Mouse (Mus musculus) thymus, adult 2 months (tissue): ENCODE results near the gene Krtdap. TPM values are rescaled to one million over a fixed set of nuclear protein-coding genes. Genes with fewer than 3 reads are reported as not detected.
"Not testable (repeated sequence)": the region's sequence is repeated elsewhere in the genome, so short reads cannot be mapped to it uniquely, and the experiment has no call there.

Experiments used
- DNase-seq: peaks from one replicate; pipeline ENCODE4 v3.0.0; 2021
- H3K27ac ChIP-seq: fragments of 200-500 bp; 2 replicates; pipeline ENCODE4 v1.5.1; 2012; ENCODE audit warnings: low read length, control low read depth; ENCODE audit not compliant: control insufficient read depth, insufficient read depth
- H3K27me3 ChIP-seq: fragments of 200-500 bp; 2 replicates; pipeline ENCODE4 v1.6.1; 2012; ENCODE audit warnings: mild to moderate bottlenecking, low read length, moderate library complexity, mixed read lengths; ENCODE audit not compliant: control insufficient read depth, insufficient read depth
- H3K36me3 ChIP-seq: fragments of 200-500 bp; 2 replicates; pipeline ENCODE4 v1.6.1; 2012; ENCODE audit warnings: mild to moderate bottlenecking, low read length, moderate library complexity; ENCODE audit not compliant: control insufficient read depth, insufficient read depth
- H3K4me1 ChIP-seq: fragments of 200-500 bp; replicated peaks from 2 replicates; pipeline ENCODE4 v1.6.1; 2012; ENCODE audit warnings: low read length; ENCODE audit not compliant: control insufficient read depth, insufficient read depth
- H3K4me3 ChIP-seq: fragments of 200-500 bp; 2 replicates; pipeline ENCODE4 v1.5.1; 2012; ENCODE audit warnings: mild to moderate bottlenecking, low read length, control low read depth, moderate library complexity; ENCODE audit not compliant: control insufficient read depth, insufficient read depth
- CTCF ChIP-seq: fragments of 200-500 bp; IDR thresholded peaks from 2 replicates; pipeline ENCODE4 v1.5.1; 2012; ENCODE audit warnings: mild to moderate bottlenecking, control low read depth, low read length, moderate library complexity, borderline replicate concordance; ENCODE audit not compliant: control insufficient read depth, poor library complexity, insufficient read depth; ENCODE audit errors: extremely low read depth
- POLR2A ChIP-seq: fragments of 200-500 bp; IDR thresholded peaks from 2 replicates; pipeline ENCODE4 v1.6.1; 2012; ENCODE audit warnings: mild to moderate bottlenecking, low read length, control low read depth, moderate library complexity; ENCODE audit not compliant: control insufficient read depth, poor library complexity, insufficient read depth; ENCODE audit errors: extremely low read depth
- WGBS: fragments of 180-500 bp; shearing (Covaris S2); methylation state at CpG from one replicate; pipeline ENCODE4 v1.1.7; 2018; 5-methylcytosine and 5-hydroxymethylcytosine counted together
- polyA plus RNA-seq: library from polyadenylated mRNA; depleted of rRNA; stranded (reverse); fragments of >200 nt; gene quantifications from 2 replicates; pipeline ENCODE4 v1.2.3, GENCODE M21; 2012; rRNA removed

Gene Krtdap
- polyA plus RNA-seq, 1 experiment, result 18.3 TPM

DNA sequence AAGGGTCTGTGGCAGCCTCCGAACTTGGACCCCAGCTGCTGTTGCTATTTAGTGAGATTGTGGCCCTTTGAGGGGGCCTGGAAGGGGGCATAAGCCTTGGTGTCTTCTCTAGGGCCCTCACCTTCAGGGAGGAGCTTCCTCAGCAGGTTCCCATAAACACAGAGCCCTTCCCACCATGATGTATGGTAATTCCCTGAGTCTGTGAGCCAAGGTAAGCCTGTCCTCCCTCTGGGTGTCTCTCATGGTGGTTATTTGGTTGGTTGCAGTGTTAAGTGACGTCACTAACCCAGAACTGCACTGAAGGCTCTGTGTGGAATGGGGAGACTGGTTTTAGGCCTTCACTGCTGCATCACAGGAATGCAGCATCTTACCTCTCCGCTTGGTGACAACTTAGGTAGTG, 41.7 kb downstream of the Krtdap start:
- H3K27ac ChIP-seq, result no peak overlapping the region
- 65% methylated on average over 3 of the region's 3 CpGs for WGBS

DNA sequence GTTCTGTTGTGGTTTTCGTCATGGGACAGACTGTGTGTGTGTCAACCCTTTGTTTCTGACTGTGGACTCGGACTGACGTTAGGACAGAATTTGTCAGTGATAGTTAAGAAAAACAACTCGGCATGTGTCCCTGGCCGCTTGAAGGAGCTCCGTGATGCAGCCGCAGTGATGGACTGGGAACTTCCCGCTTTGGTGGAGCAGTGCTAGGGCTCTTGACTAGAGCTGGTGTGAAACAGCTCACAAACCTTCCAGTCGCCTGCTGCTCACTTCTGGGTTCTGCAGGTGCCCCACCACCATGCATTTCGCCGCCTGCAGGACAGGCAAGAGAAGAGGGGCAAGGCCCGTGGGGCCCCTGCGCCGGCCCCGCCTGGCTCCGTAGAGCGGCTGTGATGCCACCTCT, 44.6 kb downstream of the Krtdap start:
- Histone ChIP-seq H3K4me1 (peaks cover 3% of the 10 kb centered on the region), H3K27ac (no peak overlapping the region), H3K4me3 (no peak overlapping the region), H3K36me3 (no peaks in the 10 kb centered on the region), H3K27me3 (no peaks in the 10 kb centered on the region)
- 7% methylated on average over 11 of the region's 17 CpGs for WGBS
- no peak for DNase-seq
- TF ChIP-seq POLR2A, result no peak
- TF ChIP-seq CTCF, result no peak

More for the DNA sequence above, 41.7 kb downstream of the Krtdap start:
- peaks cover 3% of the 10 kb centered on the region for H3K4me1 ChIP-seq
- H3K4me3 ChIP-seq, result no peak overlapping the region
- H3K27me3 ChIP-seq, result no peaks in the 10 kb centered on the region
- H3K36me3 ChIP-seq, result no peaks in the 10 kb centered on the region
- DNase-seq, result no peak
- no peak for TF ChIP-seq CTCF
- TF ChIP-seq POLR2A, result no peak

DNA sequence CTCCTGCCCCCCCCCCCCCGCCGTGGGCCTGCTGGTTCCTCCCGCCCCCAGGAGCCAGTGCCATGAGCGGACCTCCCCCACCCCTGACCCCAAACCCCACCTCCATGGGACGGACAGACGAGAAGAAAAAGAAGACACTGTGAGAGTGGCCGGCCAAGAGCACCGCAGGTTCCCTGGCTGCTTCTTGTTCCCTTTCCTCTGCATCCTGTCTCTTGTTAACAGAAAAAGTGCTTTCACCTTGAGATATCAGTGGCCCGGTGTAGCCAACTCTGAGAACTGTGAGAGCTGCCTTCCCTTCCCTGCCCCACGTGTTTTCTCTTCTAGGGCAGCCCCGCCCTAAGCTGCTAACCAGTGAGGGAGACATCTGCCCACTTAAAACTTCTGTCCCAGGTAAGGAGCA, 45.0 kb downstream of the Krtdap start:
- H3K27me3 ChIP-seq, H3K27ac ChIP-seq, H3K4me3 ChIP-seq, H3K4me1 ChIP-seq, DNase-seq, H3K36me3 ChIP-seq: not testable (repeated sequence)
- 4% methylated on average over 7 of the region's 11 CpGs for WGBS

DNA sequence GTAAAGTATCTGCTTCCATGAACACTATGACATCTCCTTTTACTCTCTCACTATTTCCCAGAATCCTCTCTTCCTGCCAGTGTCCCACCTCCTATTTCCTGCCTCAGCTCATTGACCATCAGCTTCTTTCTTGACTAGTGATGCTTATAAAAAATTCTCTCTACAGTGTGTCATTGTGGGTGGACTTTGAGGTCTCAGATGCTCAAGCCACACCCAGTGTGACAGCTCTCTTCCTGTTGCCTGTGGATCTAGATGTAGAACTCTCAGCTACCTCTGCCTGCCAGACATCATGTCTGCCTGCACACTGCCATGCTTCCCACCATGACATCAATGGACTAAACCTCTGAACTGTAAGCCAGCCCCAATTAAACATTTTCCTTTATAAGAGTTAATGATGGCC, 49.6 kb downstream of the Krtdap start:
- no peaks in the 10 kb centered on the region for H3K36me3 ChIP-seq
- H3K27ac ChIP-seq, result no peak overlapping the region
- no peak overlapping the region for H3K4me3 ChIP-seq
- TF ChIP-seq POLR2A (no peak), CTCF (no peak)
- H3K27me3 ChIP-seq, result no peaks in the 10 kb centered on the region
- DNase-seq, result no peak
- H3K4me1 ChIP-seq, result peaks cover 2% of the 10 kb centered on the region

DNA sequence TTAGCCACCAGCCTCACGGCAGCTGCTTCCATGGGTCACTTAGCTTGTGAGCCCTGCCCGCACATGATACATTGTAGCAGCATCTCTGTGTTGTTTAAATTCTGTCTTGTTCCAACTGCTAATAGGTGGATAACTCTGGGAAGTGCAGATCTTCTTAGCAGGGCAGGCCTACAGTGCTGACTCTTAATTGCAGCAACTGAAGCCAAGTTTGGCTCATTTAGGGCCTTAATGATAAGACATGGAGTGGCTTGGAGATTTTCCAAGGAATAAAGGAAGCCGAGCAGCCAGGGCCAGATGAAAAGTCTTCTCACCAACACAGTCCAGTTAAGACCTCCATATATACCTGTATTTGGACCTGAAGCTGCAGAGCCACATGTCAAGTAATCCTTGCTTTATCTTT, 52.6 kb downstream of the Krtdap start:
- H3K4me3 ChIP-seq, result no peak overlapping the region
- DNase-seq, result no peak
- no peak overlapping the region for H3K27ac ChIP-seq
- H3K4me1 ChIP-seq, result no peaks in the 10 kb centered on the region
- no peaks in the 10 kb centered on the region for H3K27me3 ChIP-seq
- no peaks in the 10 kb centered on the region for H3K36me3 ChIP-seq
- TF ChIP-seq POLR2A, result no peak
- no peak for TF ChIP-seq CTCF
- 95% methylated on average over 3 of the region's 3 CpGs for WGBS

Other genes with a start within 250 kb of the Krtdap start
- gene Hspb6, start 235.7 kb upstream of the Krtdap start, polyA plus RNA-seq, result 30.0 and 89.6 TPM in 2 replicates
- 36.1 and 36.3 TPM in 2 replicates for gene Proser3, start 235.6 kb upstream of the Krtdap start, polyA plus RNA-seq
- 73.0 and 78.6 TPM in 2 replicates for gene Lin37, start 228.1 kb upstream of the Krtdap start, polyA plus RNA-seq
- 81.5 and 84.2 TPM in 2 replicates for gene U2af1l4, start 224.6 kb upstream of the Krtdap start, polyA plus RNA-seq
- gene Gm49396, start 224.6 kb upstream of the Krtdap start, polyA plus RNA-seq, result 7.3 and 8.8 TPM in 2 replicates
- gene Psenen, start 224.3 kb upstream of the Krtdap start, polyA plus RNA-seq, result 130 and 176 TPM in 2 replicates
- gene Igflr1, start 222.5 kb upstream of the Krtdap start, polyA plus RNA-seq, result 26.1 and 31.7 TPM in 2 replicates
- gene Kmt2b, start 199.2 kb upstream of the Krtdap start, polyA plus RNA-seq, result 161 and 171 TPM in 2 replicates
- gene Zbtb32, start 189.0 kb upstream of the Krtdap start, polyA plus RNA-seq, result 1.9 and 3.2 TPM in 2 replicates
- 4.5 and 7.5 TPM in 2 replicates for gene Upk1a, start 175.0 kb upstream of the Krtdap start, polyA plus RNA-seq
- 283 and 388 TPM in 2 replicates for gene Cox6b1, start 161.7 kb upstream of the Krtdap start, polyA plus RNA-seq
- 0.13 TPM in 1 of 2 replicates, not detected in the other for gene Etv2, start 152.0 kb upstream of the Krtdap start, polyA plus RNA-seq
- 117 and 129 TPM in 2 replicates for gene Rbm42, start 137.6 kb upstream of the Krtdap start, polyA plus RNA-seq
- gene Haus5, start 122.9 kb upstream of the Krtdap start, polyA plus RNA-seq, result 41.2 and 47.7 TPM in 2 replicates
- gene Pmis2, start 116.3 kb upstream of the Krtdap start, polyA plus RNA-seq, result not detected in 2 replicates
- gene 2200002J24Rik, start 89.0 kb upstream of the Krtdap start, polyA plus RNA-seq, result 0.28 and 0.82 TPM in 2 replicates
- gene Atp4a, start 75.7 kb upstream of the Krtdap start, polyA plus RNA-seq, result 2.7 and 3.8 TPM in 2 replicates
- 161 and 204 TPM in 2 replicates for gene Tmem147, start 58.4 kb upstream of the Krtdap start, polyA plus RNA-seq
- gene Gapdhs, start 44.2 kb upstream of the Krtdap start, polyA plus RNA-seq, result 0.11 and 1.1 TPM in 2 replicates
- 3.4 and 4.1 TPM in 2 replicates for gene Sbsn, start 36.4 kb upstream of the Krtdap start, polyA plus RNA-seq
- 26.3 and 35.6 TPM in 2 replicates for gene Dmkn, start 24.1 kb upstream of the Krtdap start, polyA plus RNA-seq
- 3.2 and 3.5 TPM in 2 replicates for gene Ffar2, start 35.9 kb downstream of the Krtdap start, polyA plus RNA-seq
- 0.13 TPM in 1 of 2 replicates, not detected in the other for gene Ffar3, start 68.3 kb downstream of the Krtdap start, polyA plus RNA-seq
- gene Ffar1, start 73.7 kb downstream of the Krtdap start, polyA plus RNA-seq, result 0.50 and 0.60 TPM in 2 replicates
- gene Cd22, start 92.4 kb downstream of the Krtdap start, polyA plus RNA-seq, result 8.5 and 8.9 TPM in 2 replicates
- 1.8 and 2.0 TPM in 2 replicates for gene Mag, start 127.0 kb downstream of the Krtdap start, polyA plus RNA-seq
- 2.2 and 12.5 TPM in 2 replicates for gene Hamp2, start 136.8 kb downstream of the Krtdap start, polyA plus RNA-seq
- gene Hamp, start 156.1 kb downstream of the Krtdap start, polyA plus RNA-seq, result 23.6 and 33.1 TPM in 2 replicates
- gene Usf2, start 168.9 kb downstream of the Krtdap start, polyA plus RNA-seq, result 288 and 342 TPM in 2 replicates
- 27.6 and 34.6 TPM in 2 replicates for gene Lsr, start 185.6 kb downstream of the Krtdap start, polyA plus RNA-seq
- gene Fam187b, start 185.9 kb downstream of the Krtdap start, polyA plus RNA-seq, result 1.00 and 1.2 TPM in 2 replicates